ENCODE assay signal across 8 mouse cellular contexts in the genomic region with DNA sequence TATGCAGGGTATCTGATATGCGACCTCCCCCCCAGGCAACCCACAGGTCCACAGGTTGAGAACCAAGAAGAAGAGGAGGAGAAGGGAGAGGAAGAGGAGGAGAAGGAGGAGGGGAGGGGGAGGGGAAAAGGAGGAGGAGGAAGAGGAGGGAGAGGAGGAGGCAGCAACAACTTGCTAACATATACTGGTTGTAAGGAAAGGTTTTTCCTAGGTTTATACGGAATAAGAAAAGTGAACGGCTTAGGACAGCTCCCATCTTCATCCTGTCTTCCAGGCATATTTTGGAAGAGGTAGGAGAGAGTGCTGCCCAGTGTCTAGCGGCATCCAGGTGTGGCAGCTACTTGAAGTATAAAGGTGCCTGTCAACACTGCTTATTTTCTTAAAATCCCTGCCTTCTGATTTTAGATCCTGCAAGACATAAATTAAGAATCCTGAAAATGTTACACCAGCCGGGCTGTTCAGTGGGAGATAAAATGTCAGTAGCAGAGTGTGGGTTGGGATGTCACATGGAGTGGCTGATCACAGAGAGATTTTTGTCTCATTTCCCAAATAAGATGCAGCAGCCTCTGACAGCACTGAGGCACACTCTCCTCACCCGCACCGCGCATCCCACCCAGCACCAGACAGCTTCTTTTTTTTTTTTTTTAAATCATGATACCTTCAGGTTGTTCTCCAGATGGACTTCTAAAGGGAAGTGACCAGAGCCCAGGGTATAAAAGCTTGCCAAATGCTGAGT. TPM values are rescaled to one million over a fixed set of nuclear protein-coding genes. Genes with fewer than 3 reads are reported as not detected.
DNase-seq lines count a peak whose midpoint lies in the region; ATAC-seq and TF ChIP-seq lines count a peak whose summit lies in the region.

A gene (minus strand): TSS at position 51 of the 736 bp plus-strand sequence.

- H3K27ac ChIP-seq in lung, embryonic 14.5 days (ENCODE audit: low read depth): no peak within 1 kb of the TSS
- no peak within 1 kb of the TSS for H3K27ac ChIP-seq in embryonic facial prominence, embryonic 13.5 days
- no peak within 1 kb of the TSS for H3K27ac ChIP-seq in heart, embryonic 12.5 days (ENCODE audit: poor library complexity, severe bottlenecking)
- no peak within 1 kb of the TSS for H3K27ac ChIP-seq in midbrain, embryonic 10.5 days (replicated peaks)

- H3K9me3 ChIP-seq in lung, embryonic 14.5 days (ENCODE audit: low read depth, low read length): no peaks in the 10 kb centered on the region
- no peaks in the 10 kb centered on the region for H3K9me3 ChIP-seq in embryonic facial prominence, embryonic 13.5 days
- no peaks in the 10 kb centered on the region for H3K9me3 ChIP-seq in heart, embryonic 12.5 days (replicated peaks)
- 0 out of 2 replicates have a peak, but pooled peaks cover 3% of the 10 kb centered on the region for H3K9me3 ChIP-seq in midbrain, embryonic 10.5 days (replicated peaks)

- no peak for ATAC-seq in lung, embryonic 14.5 days (ENCODE audit: insufficient read depth)
- ATAC-seq in embryonic facial prominence, embryonic 13.5 days (ENCODE audit: insufficient number of reproducible peaks, insufficient read depth, low FRiP score, low TSS enrichment, low read depth): no peak
- no peak for ATAC-seq in heart, embryonic 12.5 days (ENCODE audit: insufficient number of reproducible peaks, low FRiP score)

- no peak for TF ChIP-seq CTCF in lung, embryonic 14.5 days (IDR thresholded peaks at IDR 0.05; ENCODE audit: low read depth)

- no peaks in the 10 kb centered on the region for H3K27me3 ChIP-seq in lung, embryonic 14.5 days (ENCODE audit: insufficient read depth, low read length)
- no peaks in the 10 kb centered on the region for H3K27me3 ChIP-seq in embryonic facial prominence, embryonic 13.5 days
- H3K27me3 ChIP-seq in heart, embryonic 12.5 days (replicated peaks): no peaks in the 10 kb centered on the region
- no peaks in the 10 kb centered on the region for H3K27me3 ChIP-seq in midbrain, embryonic 10.5 days (ENCODE audit: low read depth, poor library complexity, severe bottlenecking)

- WGBS in lung, embryonic 14.5 days: 91% methylated on average over 8 of the region's 8 CpGs
- WGBS in embryonic facial prominence, embryonic 13.5 days: 92% methylated on average over 8 of the region's 8 CpGs
- 88% methylated on average over 8 of the region's 8 CpGs for WGBS in heart, embryonic 12.5 days
- WGBS in midbrain, embryonic 10.5 days: 95% methylated on average over 8 of the region's 8 CpGs

- H3K9ac ChIP-seq in lung, embryonic 14.5 days: no peak within 1 kb of the TSS
- no peak within 1 kb of the TSS for H3K9ac ChIP-seq in embryonic facial prominence, embryonic 13.5 days
- H3K9ac ChIP-seq in heart, embryonic 12.5 days: no peak within 1 kb of the TSS

- H3K4me2 ChIP-seq in lung, embryonic 14.5 days: no peak within 1 kb of the TSS
- H3K4me2 ChIP-seq in embryonic facial prominence, embryonic 13.5 days: no peak within 1 kb of the TSS
- H3K4me2 ChIP-seq in heart, embryonic 12.5 days: no peak within 1 kb of the TSS

- H3K4me1 ChIP-seq in lung, embryonic 14.5 days (ENCODE audit: insufficient read depth): peaks cover 6% of the 10 kb centered on the region
- peaks cover 11% of the 10 kb centered on the region for H3K4me1 ChIP-seq in embryonic facial prominence, embryonic 13.5 days
- H3K4me1 ChIP-seq in heart, embryonic 12.5 days (replicated peaks): peaks cover 11% of the 10 kb centered on the region
- peaks cover 19% of the 10 kb centered on the region for H3K4me1 ChIP-seq in midbrain, embryonic 10.5 days

- H3K36me3 ChIP-seq in lung, embryonic 14.5 days (ENCODE audit: insufficient read depth): no peaks in the 10 kb centered on the region
- no peaks in the 10 kb centered on the region for H3K36me3 ChIP-seq in embryonic facial prominence, embryonic 13.5 days
- no peaks in the 10 kb centered on the region for H3K36me3 ChIP-seq in heart, embryonic 12.5 days
- no peaks in the 10 kb centered on the region for H3K36me3 ChIP-seq in midbrain, embryonic 10.5 days

- H3K4me3 ChIP-seq in lung, embryonic 14.5 days (ENCODE audit: low read depth, low read length): no peak within 1 kb of the TSS
- H3K4me3 ChIP-seq in embryonic facial prominence, embryonic 13.5 days: no peak within 1 kb of the TSS
- H3K4me3 ChIP-seq in heart, embryonic 12.5 days: no peak within 1 kb of the TSS
- no peak within 1 kb of the TSS for H3K4me3 ChIP-seq in midbrain, embryonic 10.5 days

- no peak for DNase-seq in lung, embryonic 14.5 days
- no peak for DNase-seq in lung, postnatal 10 days
- peak in 1 of 2 experiments; percentile 62 for DNase-seq in layer of hippocampus, postnatal 14 days (ENCODE audit: low spot score in 2 of 2)
- DNase-seq in midbrain, embryonic 10.5 days (ENCODE audit: low spot score): no peak
- no peak for DNase-seq in embryo, embryonic 9.5 days (ENCODE audit: extremely low spot score)
- DNase-seq in c-Kit-positive CD71-positive TER-119-positive erythroid progenitor cells, embryonic 14.5 days (ENCODE audit: low spot score): no peak

RNA-seq across cellular contexts. Expression of the gene that starts here (rescaled TPM):
- polyA plus RNA-seq in lung, embryonic 14.5 days (2014; fragmentation: Nextera tagmentation; extraction: Ambion mirVana): 175 TPM in 2 replicates
- 157 and 158 TPM in 2 replicates for polyA plus RNA-seq in embryonic facial prominence, embryonic 13.5 days (2015; fragmentation: Nextera tagmentation; extraction: Ambion mirVana)
- 188 and 192 TPM in 2 replicates for polyA plus RNA-seq in heart, embryonic 12.5 days (2016; fragmentation: Nextera tagmentation; extraction: Ambion mirVana)
- 100 to 1,000 TPM; 184 to 185 TPM for total RNA-seq in layer of hippocampus, postnatal 14 days (2021)
- 138 and 143 TPM in 2 replicates for polyA plus RNA-seq in midbrain, embryonic 10.5 days (2016; fragmentation: Nextera tagmentation; extraction: Ambion mirVana)
